Mouse (Mus musculus) megakaryocyte, embryonic 14.5 days (primary cell): ENCODE measurements around the gene Isx. TPM values are rescaled to one million over a fixed set of nuclear protein-coding genes. Genes with fewer than 3 reads are reported as not detected.

Source experiments
- H3K27me3 ChIP-seq: replicated peaks from 2 replicates; pipeline ENCODE3; 2012; ENCODE audit warnings: inconsistent platforms
- H3K36me3 ChIP-seq: replicated peaks from 2 replicates; pipeline ENCODE3; 2012; ENCODE audit warnings: low read length, inconsistent platforms, mixed read lengths
- H3K4me1 ChIP-seq: 2 replicates; pipeline ENCODE4 v1.6.1; 2012; ENCODE audit warnings: inconsistent platforms
- H3K4me3 ChIP-seq: replicated peaks from 2 replicates; pipeline ENCODE3; 2012; ENCODE audit warnings: moderate library complexity, mild to moderate bottlenecking, inconsistent platforms
- H3K9me3 ChIP-seq: 2 replicates; pipeline ENCODE4 v1.6.1; 2012; ENCODE audit warnings: inconsistent platforms
- FLI1 ChIP-seq: IDR thresholded peaks from 2 replicates; pipeline ENCODE4 v1.6.1; 2012; ENCODE audit warnings: low read length, inconsistent platforms, mixed read lengths
- GATA1 ChIP-seq: IDR thresholded peaks from 3 replicates; pipeline ENCODE4 v1.6.1; 2012; ENCODE audit warnings: mixed read lengths, low read length, inconsistent platforms, borderline replicate concordance
- polyA plus RNA-seq: library from polyadenylated mRNA; stranded (reverse); fragments of >175 nt; gene quantifications from 2 replicates; pipeline ENCODE4 v1.2.3, GENCODE M21; 2012; ENCODE audit warnings: low replicate concordance; ENCODE audit not compliant: insufficient read depth

The Isx gene
- polyA plus RNA-seq = not detected in 2 replicates

- H3K36me3 ChIP-seq = no peaks in the 10 kb centered on the region
- no peaks in the 10 kb centered on the region for H3K27me3 ChIP-seq
- H3K4me1 ChIP-seq = no peaks in the 10 kb centered on the region
- TF ChIP-seq GATA1 (no peak), FLI1 (no peak)
- H3K4me3 ChIP-seq = no peak within 1 kb of the TSS
- no peaks in the 10 kb centered on the region for H3K9me3 ChIP-seq
Observed at GRCm38 (mm10) chr8:74872940-74873339, at the start of gene Isx. Gene Isx, plus strand, starts transcription at chr8:74873173.

GRCm38 (mm10) chr8:74827689-74828088, 45.3 kb upstream of the Isx start:
- no peak for TF ChIP-seq FLI1
- H3K9me3 ChIP-seq = no peaks in the 10 kb centered on the region
- no peaks in the 10 kb centered on the region for H3K27me3 ChIP-seq
- H3K4me3 ChIP-seq = no peak overlapping the region
- H3K4me1 ChIP-seq = no peaks in the 10 kb centered on the region
- no peaks in the 10 kb centered on the region for H3K36me3 ChIP-seq

GRCm38 (mm10) chr8:74831322-74831721, 41.7 kb upstream of the Isx start:
- H3K27me3 ChIP-seq = no peaks in the 10 kb centered on the region
- H3K9me3 ChIP-seq = no peaks in the 10 kb centered on the region
- no peaks in the 10 kb centered on the region for H3K4me1 ChIP-seq
- H3K4me3 ChIP-seq = no peak overlapping the region
- H3K36me3 ChIP-seq = no peaks in the 10 kb centered on the region
- TF ChIP-seq GATA1 (no peak), FLI1 (no peak)

- no peaks in the 10 kb centered on the region for H3K9me3 ChIP-seq
- TF ChIP-seq GATA1 = no peak
- TF ChIP-seq FLI1 = no peak
- no peaks in the 10 kb centered on the region for H3K27me3 ChIP-seq
- no peaks in the 10 kb centered on the region for H3K36me3 ChIP-seq
- no peaks in the 10 kb centered on the region for H3K4me1 ChIP-seq
- no peak overlapping the region for H3K4me3 ChIP-seq
Observed at GRCm38 (mm10) chr8:74834246-74834645, 38.7 kb upstream of the Isx start.

GRCm38 (mm10) chr8:74847376-74848048, 25.5 kb upstream of the Isx start:
- H3K36me3 ChIP-seq = no peaks in the 10 kb centered on the region
- no peak overlapping the region for H3K4me3 ChIP-seq
- TF ChIP-seq FLI1 (no peak), GATA1 (no peak)
- no peaks in the 10 kb centered on the region for H3K27me3 ChIP-seq
- no peaks in the 10 kb centered on the region for H3K9me3 ChIP-seq
- H3K4me1 ChIP-seq = no peaks in the 10 kb centered on the region

GRCm38 (mm10) chr8:74848707-74849106, 24.3 kb upstream of the Isx start:
- no peak overlapping the region for H3K4me3 ChIP-seq
- no peaks in the 10 kb centered on the region for H3K9me3 ChIP-seq
- no peaks in the 10 kb centered on the region for H3K27me3 ChIP-seq
- H3K4me1 ChIP-seq = no peaks in the 10 kb centered on the region
- no peaks in the 10 kb centered on the region for H3K36me3 ChIP-seq
- no peak for TF ChIP-seq GATA1
- no peak for TF ChIP-seq FLI1

GRCm38 (mm10) chr8:74850971-74851370, 22.0 kb upstream of the Isx start:
- Histone ChIP-seq H3K4me1 (no peaks in the 10 kb centered on the region), H3K36me3 (no peaks in the 10 kb centered on the region), H3K27me3 (no peaks in the 10 kb centered on the region), H3K9me3 (no peaks in the 10 kb centered on the region), H3K4me3 (no peak overlapping the region)
- TF ChIP-seq GATA1 (no peak), FLI1 (no peak)

- TF ChIP-seq GATA1 (no peak), FLI1 (no peak)
- Histone ChIP-seq H3K4me1 (no peaks in the 10 kb centered on the region), H3K4me3 (no peak overlapping the region), H3K36me3 (no peaks in the 10 kb centered on the region), H3K27me3 (no peaks in the 10 kb centered on the region), H3K9me3 (no peaks in the 10 kb centered on the region)
Observed at GRCm38 (mm10) chr8:74851837-74852236, 21.1 kb upstream of the Isx start.

GRCm38 (mm10) chr8:74853488-74853887, 19.5 kb upstream of the Isx start:
- TF ChIP-seq GATA1 (no peak), FLI1 (no peak)
- no peaks in the 10 kb centered on the region for H3K4me1 ChIP-seq
- no peaks in the 10 kb centered on the region for H3K27me3 ChIP-seq
- H3K9me3 ChIP-seq = no peaks in the 10 kb centered on the region
- H3K36me3 ChIP-seq = no peaks in the 10 kb centered on the region
- H3K4me3 ChIP-seq = no peak overlapping the region

- Histone ChIP-seq H3K9me3 (no peaks in the 10 kb centered on the region), H3K4me3 (no peak overlapping the region), H3K4me1 (no peaks in the 10 kb centered on the region), H3K27me3 (no peaks in the 10 kb centered on the region), H3K36me3 (no peaks in the 10 kb centered on the region)
- no peak for TF ChIP-seq GATA1
- no peak for TF ChIP-seq FLI1
Observed at GRCm38 (mm10) chr8:74854786-74855185, 18.2 kb upstream of the Isx start.

- Histone ChIP-seq H3K27me3 (no peaks in the 10 kb centered on the region), H3K4me3 (no peak overlapping the region), H3K9me3 (no peaks in the 10 kb centered on the region), H3K4me1 (no peaks in the 10 kb centered on the region), H3K36me3 (no peaks in the 10 kb centered on the region)
- TF ChIP-seq GATA1 = no peak
- no peak for TF ChIP-seq FLI1
Observed at GRCm38 (mm10) chr8:74855341-74855740, 17.6 kb upstream of the Isx start.
